In genomic region chr10:42941697-42942221, GRCm38 (mm10) we compare ENCODE assay signal across 9 mouse cellular contexts.
A peak's percentile ranks its signal among the peaks of the same experiment; 100 is the strongest.
DNase-seq lines count a peak whose midpoint lies in the region; ATAC-seq and TF ChIP-seq lines count a peak whose summit lies in the region.
"Had no signal": no experiment of that assay in that cellular context is flagged by ENCODE, and none has a peak within 500 bp of the region (broad histone marks: within the 10 kb centered on the region; RNA-seq: fewer than 3 reads in every experiment).

No protein-coding gene starts in this region.

- no peak for TF ChIP-seq POLR2A in cortical plate, adult 2 months (IDR thresholded peaks at IDR 0.05; ENCODE audit: extremely low read depth, insufficient read depth, low read length)

- peak; percentile 19 for DNase-seq in liver
- no peak for DNase-seq in liver, embryonic 11.5 days (ENCODE audit: low spot score)
- peak; percentile 57 to 74 for DNase-seq in left cerebral cortex, postnatal 25 days (ENCODE audit: low spot score in 2 of 2)
- DNase-seq in midbrain, embryonic 14.5 days = peak; percentile 78

- 0 out of 2 replicates have a peak, but pooled peaks cover 4% of the 10 kb centered on the region for H3K27me3 ChIP-seq in liver, embryonic 11.5 days (replicated peaks; ENCODE audit: control insufficient read depth, insufficient read depth, low read length)
- no peaks in the 10 kb centered on the region for H3K27me3 ChIP-seq in intestine, embryonic 16.5 days (replicated peaks; ENCODE audit: control insufficient read depth, insufficient read depth, low read length)
- H3K27me3 ChIP-seq in midbrain, embryonic 14.5 days (ENCODE audit: control insufficient read depth, insufficient read depth, low read length) = no peaks in the 10 kb centered on the region
- H3K27me3 ChIP-seq in stomach, embryonic 15.5 days (replicated peaks) = no peaks in the 10 kb centered on the region

- no peak overlapping the region for H3K27ac ChIP-seq in liver, embryonic 11.5 days (ENCODE audit: low read depth, low read length)
- no peak overlapping the region for H3K27ac ChIP-seq in cortical plate, adult 2 months (ENCODE audit: insufficient read depth, low read length)
- H3K27ac ChIP-seq in intestine, embryonic 16.5 days (ENCODE audit: low read length) = peak overlapping the region; percentile 96
- H3K27ac ChIP-seq in midbrain, embryonic 14.5 days (replicated peaks; ENCODE audit: low read depth, low read length) = peak overlapping the region; percentile 78
- H3K27ac ChIP-seq in stomach, embryonic 15.5 days = peak overlapping the region; percentile 92
- H3K27ac ChIP-seq: macrophage had no signal

- no peak overlapping the region for H3K9ac ChIP-seq in liver, embryonic 11.5 days (ENCODE audit: low read depth, low read length)
- H3K9ac ChIP-seq in intestine, embryonic 16.5 days (ENCODE audit: low read depth, low read length) = peak overlapping the region; percentile 74
- peak overlapping the region; percentile 29 for H3K9ac ChIP-seq in midbrain, embryonic 14.5 days (replicated peaks; ENCODE audit: low read length)
- H3K9ac ChIP-seq in stomach, embryonic 15.5 days = peak overlapping the region; percentile 29

- WGBS in liver, embryonic 11.5 days = 77% methylated on average over 14 of the region's 14 CpGs
- WGBS in intestine, embryonic 16.5 days = 16% methylated on average over 14 of the region's 14 CpGs
- WGBS in midbrain, embryonic 14.5 days = 45% methylated on average over 14 of the region's 14 CpGs
- 45% methylated on average over 14 of the region's 14 CpGs for WGBS in stomach, embryonic 15.5 days

- ATAC-seq in liver, embryonic 11.5 days (replicated peaks; ENCODE audit: low FRiP score) = no peak
- ATAC-seq in granulocyte monocyte progenitor cell, adult 5-6 weeks (replicated peaks; ENCODE audit: poor library complexity, severe bottlenecking) = peak; percentile 55; the same call in 1 of the 2 replicates
- peak; percentile 62 for ATAC-seq in intestine, embryonic 16.5 days
- peak; percentile 72 for ATAC-seq in midbrain, embryonic 14.5 days (ENCODE audit: low FRiP score, low TSS enrichment)
- ATAC-seq in stomach, embryonic 15.5 days (ENCODE audit: insufficient read depth, low FRiP score, low read depth) = peak; percentile 52; the same call in 1 of the 2 replicates

- no peaks in the 10 kb centered on the region for H3K36me3 ChIP-seq in liver, embryonic 11.5 days (ENCODE audit: control insufficient read depth, insufficient read depth, low read length)
- no peaks in the 10 kb centered on the region for H3K36me3 ChIP-seq in intestine, embryonic 16.5 days (ENCODE audit: control insufficient read depth, insufficient read depth, low read length)
- no peaks in the 10 kb centered on the region for H3K36me3 ChIP-seq in midbrain, embryonic 14.5 days (ENCODE audit: control insufficient read depth, insufficient read depth, low read length)
- H3K36me3 ChIP-seq in stomach, embryonic 15.5 days = no peaks in the 10 kb centered on the region

- H3K4me1 ChIP-seq in liver, embryonic 11.5 days (replicated peaks; ENCODE audit: control insufficient read depth, insufficient read depth, low read length) = no peaks in the 10 kb centered on the region
- no peaks in the 10 kb centered on the region for H3K4me1 ChIP-seq in cortical plate, adult 2 months (ENCODE audit: control insufficient read depth, insufficient read depth, low read length)
- peaks cover 8% of the 10 kb centered on the region for H3K4me1 ChIP-seq in intestine, embryonic 16.5 days (ENCODE audit: control insufficient read depth, insufficient read depth, low read length)
- peaks cover 10% of the 10 kb centered on the region; the same call in 1 of the 2 replicates for H3K4me1 ChIP-seq in midbrain, embryonic 14.5 days (ENCODE audit: control insufficient read depth, insufficient read depth, low read length)
- peaks cover 21% of the 10 kb centered on the region for H3K4me1 ChIP-seq in stomach, embryonic 15.5 days

- H3K4me2 ChIP-seq in liver, embryonic 11.5 days = no peak overlapping the region
- H3K4me2 ChIP-seq in intestine, embryonic 16.5 days (ENCODE audit: low read depth, low read length) = peak overlapping the region; percentile 57
- H3K4me2 ChIP-seq in midbrain, embryonic 14.5 days (ENCODE audit: low read length) = peak overlapping the region; percentile 41
- H3K4me2 ChIP-seq in stomach, embryonic 15.5 days = peak overlapping the region; percentile 57

- intact Hi-C loops in left cerebral cortex, postnatal 25 days (cut with DNase I) = loop anchor here (1.0 to 10.0 kb wide), 4 partner anchors 79 to 637 kb away; partner anchors contain the start of gene Scml4

- peak; percentile 80 for TF ChIP-seq CTCF in cortical plate, adult 2 months (IDR thresholded peaks at IDR 0.05; ENCODE audit: extremely low read depth, insufficient read depth, low read length)

- no peaks in the 10 kb centered on the region for H3K9me3 ChIP-seq in liver, embryonic 11.5 days (ENCODE audit: control insufficient read depth, low read length)
- H3K9me3 ChIP-seq in intestine, embryonic 16.5 days (ENCODE audit: control insufficient read depth, low read length) = no peaks in the 10 kb centered on the region
- H3K9me3 ChIP-seq in midbrain, embryonic 14.5 days (ENCODE audit: control insufficient read depth, low read length) = no peaks in the 10 kb centered on the region
- no peaks in the 10 kb centered on the region for H3K9me3 ChIP-seq in stomach, embryonic 15.5 days

- no peak overlapping the region for H3K4me3 ChIP-seq in liver, embryonic 11.5 days (ENCODE audit: low read depth, low read length)
- H3K4me3 ChIP-seq in cortical plate, adult 2 months (ENCODE audit: insufficient read depth, low read length) = no peak overlapping the region
- H3K4me3 ChIP-seq in intestine, embryonic 16.5 days (ENCODE audit: low read length) = peak overlapping the region; percentile 54
- no peak overlapping the region for H3K4me3 ChIP-seq in midbrain, embryonic 14.5 days (replicated peaks; ENCODE audit: low read depth, low read length)
- H3K4me3 ChIP-seq in stomach, embryonic 15.5 days (replicated peaks) = peak overlapping the region; percentile 31

Comparison
In these comparisons a context has a peak if more than half of its experiments do, and no peak if none do; other contexts are left out.
1. H3K27ac ChIP-seq: peak in intestine, embryonic 16.5 days (single experiment), midbrain, embryonic 14.5 days (single experiment) and stomach, embryonic 15.5 days (single experiment); none in liver, embryonic 11.5 days (single experiment) and cortical plate, adult 2 months (single experiment).
2. H3K4me3 ChIP-seq: peak in intestine, embryonic 16.5 days (single experiment) and stomach, embryonic 15.5 days (single experiment); none in liver, embryonic 11.5 days (single experiment), cortical plate, adult 2 months (single experiment) and midbrain, embryonic 14.5 days (single experiment).